Mouse (Mus musculus): Measurements from ENCODE around the gene Specc1. TPM values are rescaled to one million over a fixed set of nuclear protein-coding genes. Genes with fewer than 3 reads are reported as not detected.

Gene Specc1
- 4.1 and 6.7 TPM in 2 replicates for polyA plus RNA-seq (2015; fragmentation: Nextera tagmentation; extraction: Ambion mirVana)

GRCm38 (mm10) chr11:61956572-61957295 is at the start of gene Specc1:
TSS of gene Specc1 (plus strand) at chr11:61956763.

GRCm38 (mm10) chr11:61930098-61930517 is 26.5 kb upstream of the Specc1 start, which contains the start of gene Akap10:
TSS of gene Akap10 (minus strand) at chr11:61930252.

GRCm38 (mm10) chr11:62248401-62249244 is 292.1 kb downstream of the Specc1 start, which contains the start of gene Adora2b:
TSS of gene Adora2b (plus strand) at chr11:62248984.

Other genes starting within 250 kb of the Specc1 start
- gene Slc5a10, start 235.9 kb upstream of the Specc1 start, polyA plus RNA-seq (2015; fragmentation: Nextera tagmentation; extraction: Ambion mirVana) = 0.08 and 0.17 TPM in 2 replicates
- 35.7 and 37.1 TPM in 2 replicates for gene Prpsap2, start 194.7 kb upstream of the Specc1 start, polyA plus RNA-seq (2015; fragmentation: Nextera tagmentation; extraction: Ambion mirVana)
- gene Ulk2, start 101.7 kb upstream of the Specc1 start, polyA plus RNA-seq (2015; fragmentation: Nextera tagmentation; extraction: Ambion mirVana) = 10.7 and 12.6 TPM in 2 replicates
- 8.1 and 12.1 TPM in 2 replicates for gene Akap10, start 26.5 kb upstream of the Specc1 start, polyA plus RNA-seq (2015; fragmentation: Nextera tagmentation; extraction: Ambion mirVana)